Mouse (Mus musculus) MEL (cell line): ENCODE measurements around the gene Atp8b4. TPM values are rescaled to one million over a fixed set of nuclear protein-coding genes. Genes with fewer than 3 reads are reported as not detected.

Experiments used
- DNase-seq: peaks from one replicate; pipeline ENCODE4 v3.0.0; 2011; ENCODE audit warnings: low read depth, low spot score
- H3K27ac ChIP-seq: 2 replicates; pipeline ENCODE4 v1.5.1; 2012; ENCODE audit warnings: low read depth, mild to moderate bottlenecking, control low read depth, low read length, moderate library complexity; ENCODE audit not compliant: control insufficient read depth
- H3K27me3 ChIP-seq, 2 experiments: fragments of 150-350 bp in 1 of 2; sonication (generic) in 1 of 2; 2 replicates each; pipeline ENCODE4 v1.6.1; 2012; ENCODE audit warnings: low read length in 2 of 2, mild to moderate bottlenecking in 2 of 2, improper control_type of control experiment in 1 of 2, moderate library complexity in 1 of 2; ENCODE audit not compliant: insufficient read depth in 2 of 2, control insufficient read depth in 1 of 2
- H3K36me3 ChIP-seq, 2 experiments: 2 replicates each; pipeline ENCODE4 v1.6.1; 2012 to 2014; ENCODE audit warnings: low read length in 2 of 2, improper control_type of control experiment in 1 of 2, inconsistent platforms in 1 of 2, mild to moderate bottlenecking in 1 of 2; ENCODE audit not compliant: insufficient read depth in 2 of 2, control insufficient read depth in 1 of 2
- H3K4me1 ChIP-seq, 2 experiments: fragments of 150-350 bp in 1 of 2; sonication (generic) in 1 of 2; 2 replicates each; pipeline ENCODE4 v1.6.1; 2012; ENCODE audit warnings: low read length in 2 of 2, improper control_type of control experiment in 1 of 2, mild to moderate bottlenecking in 1 of 2; ENCODE audit not compliant: insufficient read depth in 2 of 2, control insufficient read depth in 1 of 2
- H3K4me3 ChIP-seq, 2 experiments: fragments of 150-350 bp in 1 of 2; sonication (generic) in 1 of 2; 2 replicates each; pipeline ENCODE4 v1.5.1; 2012; ENCODE audit warnings: low read depth in 2 of 2, low read length in 2 of 2, mild to moderate bottlenecking in 2 of 2, moderate library complexity in 2 of 2, control low read depth in 1 of 2, improper control_type of control experiment in 1 of 2; ENCODE audit not compliant: control insufficient read depth in 1 of 2, insufficient read depth in 1 of 2
- H3K79me2 ChIP-seq: 2 replicates; pipeline ENCODE4 v1.6.1; 2012; ENCODE audit warnings: mild to moderate bottlenecking, low read length, moderate library complexity; ENCODE audit not compliant: control insufficient read depth, poor library complexity, insufficient read depth
- H3K9ac ChIP-seq: 2 replicates; pipeline ENCODE4 v1.6.1; 2012; ENCODE audit warnings: low read depth, mild to moderate bottlenecking, control low read depth, low read length, moderate library complexity; ENCODE audit not compliant: control insufficient read depth, poor library complexity, severe bottlenecking
- H3K9me3 ChIP-seq: fragments of 150-350 bp; sonication (generic); replicated peaks from 2 replicates; pipeline ENCODE4 v1.6.1; 2012; ENCODE audit warnings: mild to moderate bottlenecking, low read length, improper control_type of control experiment, moderate library complexity; ENCODE audit not compliant: insufficient read depth
- CHD1 ChIP-seq: IDR thresholded peaks from 2 replicates; pipeline ENCODE4 v1.6.1; 2012; ENCODE audit warnings: low read depth, mild to moderate bottlenecking, inconsistent platforms, low read length, improper control_type of control experiment
- CHD2 ChIP-seq: IDR thresholded peaks from 2 replicates; pipeline ENCODE4 v1.6.1; 2011; ENCODE audit warnings: low read length, improper control_type of control experiment
- CTCF ChIP-seq, 3 experiments: IDR thresholded peaks in 2 of 3; conservative IDR thresholded peaks in 1 of 3; 2 replicates each; pipeline ENCODE4 v1.5.1; 2011 to 2012; ENCODE audit warnings: low read length in 3 of 3, low read depth in 2 of 3, mild to moderate bottlenecking in 2 of 3, improper control_type of control experiment in 1 of 3, inconsistent platforms in 1 of 3, mixed read lengths in 1 of 3, moderate library complexity in 1 of 3; ENCODE audit not compliant: control insufficient read depth in 1 of 3, insufficient read depth in 1 of 3, poor library complexity in 1 of 3, severe bottlenecking in 1 of 3
- E2F4 ChIP-seq: IDR thresholded peaks from 2 replicates; pipeline ENCODE4 v1.6.1; 2011; ENCODE audit warnings: low read depth, low read length, improper control_type of control experiment, borderline replicate concordance
- EP300 ChIP-seq, 2 experiments: IDR thresholded peaks; 2 replicates each; pipeline ENCODE4 v1.6.1; 2011; ENCODE audit warnings: improper control_type of control experiment in 2 of 2, low read length in 2 of 2, low read depth in 1 of 2, mild to moderate bottlenecking in 1 of 2
- GATA1 ChIP-seq: IDR thresholded peaks from 2 replicates; pipeline ENCODE4 v1.6.1; 2011; ENCODE audit warnings: low read depth, low read length, improper control_type of control experiment
- MAZ ChIP-seq: IDR thresholded peaks from 2 replicates; pipeline ENCODE4 v1.6.1; 2012; ENCODE audit warnings: low read depth, mild to moderate bottlenecking, inconsistent platforms, low read length, improper control_type of control experiment
- MXI1 ChIP-seq: IDR thresholded peaks from 2 replicates; pipeline ENCODE4 v1.6.1; 2011; ENCODE audit warnings: mild to moderate bottlenecking, low read depth, low read length, improper control_type of control experiment
- MYB ChIP-seq: IDR thresholded peaks from 2 replicates; pipeline ENCODE4 v1.6.1; 2011; ENCODE audit warnings: mild to moderate bottlenecking, low read depth, low read length, improper control_type of control experiment
- NELFE ChIP-seq: IDR thresholded peaks from 2 replicates; pipeline ENCODE4 v1.6.1; 2011; ENCODE audit warnings: low read depth, low read length, improper control_type of control experiment
- SIN3A ChIP-seq: IDR thresholded peaks from 2 replicates; pipeline ENCODE4 v1.6.1; 2012; ENCODE audit warnings: low read length, improper control_type of control experiment, inconsistent platforms
- TBP ChIP-seq: IDR thresholded peaks from 2 replicates; pipeline ENCODE4 v1.8.0; 2011; ENCODE audit warnings: low read depth, low read length, improper control_type of control experiment
- UBTF ChIP-seq: IDR thresholded peaks from 2 replicates; pipeline ENCODE4 v1.6.1; 2012; ENCODE audit warnings: low read depth, mild to moderate bottlenecking, inconsistent platforms, low read length, improper control_type of control experiment, moderate library complexity, borderline replicate concordance; ENCODE audit not compliant: insufficient read depth
- ZC3H11A ChIP-seq: IDR thresholded peaks from 2 replicates; pipeline ENCODE4 v1.6.1; 2012; ENCODE audit warnings: low read depth, mild to moderate bottlenecking, inconsistent platforms, low read length, improper control_type of control experiment
- ZKSCAN1 ChIP-seq: IDR thresholded peaks from 2 replicates; pipeline ENCODE4 v1.6.1; 2012; ENCODE audit warnings: low read depth, mild to moderate bottlenecking, inconsistent platforms, low read length, improper control_type of control experiment, moderate library complexity
- ZMIZ1 ChIP-seq: IDR thresholded peaks from 2 replicates; pipeline ENCODE4 v1.6.1; 2012; ENCODE audit warnings: low read depth, mild to moderate bottlenecking, inconsistent platforms, low read length, improper control_type of control experiment, moderate library complexity
- ZNF384 ChIP-seq: IDR thresholded peaks from 2 replicates; pipeline ENCODE4 v1.6.1; 2012; ENCODE audit warnings: low read depth, mild to moderate bottlenecking, inconsistent platforms, low read length, improper control_type of control experiment
- polyA plus RNA-seq, 2 experiments: library from polyadenylated mRNA; stranded (reverse) in 1 of 2; unstranded in 1 of 2; fragments of >175 nt in 1 of 2; fragments of >200 nt in 1 of 2; gene quantifications; 2 replicates each; pipeline versions ENCODE4 v1.2.1 to v1.2.4; 2012; ENCODE audit warnings: low replicate concordance in 2 of 2, low read depth in 1 of 2; ENCODE audit not compliant: insufficient read length in 2 of 2, insufficient read depth in 1 of 2, missing spikeins in 1 of 2
- total RNA-seq: library from RNA; depleted of rRNA; stranded (reverse); fragments of 300-350 nt; gene quantifications from 2 replicates; pipeline ENCODE4 v1.2.3, GENCODE M21; 2012

The Atp8b4 gene
- total and polyA plus RNA-seq, 3 experiments: not detected

- no peak overlapping the region for H3K27ac ChIP-seq
- TF ChIP-seq MAZ: no peak
- TF ChIP-seq ZMIZ1: no peak
- H3K9ac ChIP-seq: no peak overlapping the region
- no peaks in the 10 kb centered on the region; a peak in 3 of 4 replicates for H3K27me3 ChIP-seq
- H3K36me3 ChIP-seq: peaks cover 0 to 3% of the 10 kb centered on the region in 2 experiments; a peak in 1 of 4 replicates
- no peak overlapping the region for H3K4me3 ChIP-seq
- DNase-seq: no peak
- H3K79me2 ChIP-seq: no peaks in the 10 kb centered on the region
- no peaks in the 10 kb centered on the region for H3K9me3 ChIP-seq
- H3K4me1 ChIP-seq: no peaks in the 10 kb centered on the region
These were observed 139.2 kb downstream of the Atp8b4 start for GRCm38 (mm10) chr2:126361131-126361810.

- no peak for TF ChIP-seq UBTF
- TF ChIP-seq ZKSCAN1: no peak
- TF ChIP-seq ZC3H11A: no peak
- TF ChIP-seq NELFE: no peak
- no peak for TF ChIP-seq ZNF384
- TF ChIP-seq MYB: no peak
- TF ChIP-seq EP300 (IDR thresholded peaks at IDR 0.05; ENCODE audit: low read depth in 1 of 2, low read length in 2 of 2): no peak
- TF ChIP-seq SIN3A: no peak
- no peak for TF ChIP-seq CTCF (IDR thresholded peaks at IDR 0.05 in 2 of 3, conservative IDR thresholded peaks at IDR 0.05 in 1 of 3; ENCODE audit: control insufficient read depth in 1 of 3, insufficient read depth in 1 of 3, low read depth in 2 of 3, low read length in 3 of 3, poor library complexity in 1 of 3, severe bottlenecking in 1 of 3)
- no peak for TF ChIP-seq ZMIZ1
- no peak for TF ChIP-seq MXI1
- no peak for TF ChIP-seq GATA1
- no peak for TF ChIP-seq E2F4
- no peak for TF ChIP-seq CHD2
- no peak for TF ChIP-seq CHD1
- no peak for TF ChIP-seq TBP
- H3K27ac ChIP-seq: no peak overlapping the region
- no peaks in the 10 kb centered on the region for H3K79me2 ChIP-seq
- no peaks in the 10 kb centered on the region for H3K4me1 ChIP-seq
- H3K36me3 ChIP-seq: peaks cover 0 to 3% of the 10 kb centered on the region in 2 experiments; a peak in 1 of 4 replicates
- no peak overlapping the region for H3K4me3 ChIP-seq
- H3K27me3 ChIP-seq: no peaks in the 10 kb centered on the region; a peak in 3 of 4 replicates
- no peaks in the 10 kb centered on the region for H3K9me3 ChIP-seq
- H3K9ac ChIP-seq: no peak overlapping the region
- DNase-seq: no peak
These were observed 139.8 kb downstream of the Atp8b4 start for GRCm38 (mm10) chr2:126360688-126361087.
